Mouse (Mus musculus) erythroblast, embryonic 14.5 days (primary cell): ENCODE measurements around the gene Gm17555.

ENCODE experiments used
- GATA1 ChIP-seq: IDR thresholded peaks from 2 replicates; pipeline ENCODE4 v1.6.1; 2012; ENCODE audit warnings: low read length, inconsistent platforms, mixed read lengths
- TAL1 ChIP-seq: IDR thresholded peaks from 3 replicates; pipeline ENCODE4 v1.6.1; 2012; ENCODE audit warnings: low read length, inconsistent platforms, mixed read lengths

GRCm38 (mm10) chr2:126192129-126192528 lies 22.8 kb upstream of the Gm17555 start:
- TF ChIP-seq GATA1 (no peak), TAL1 (no peak)
